Mouse (Mus musculus) cortical plate, adult 2 months (tissue): ENCODE results near the gene Pcmt1. TPM values are rescaled to one million over a fixed set of nuclear protein-coding genes. Genes with fewer than 3 reads are reported as not detected.
A peak's percentile ranks its signal among the peaks of the same experiment; 100 is the strongest.

Experiments used
- H3K27ac ChIP-seq: fragments of 200-500 bp; 2 replicates; pipeline ENCODE4 v1.5.1; 2012; ENCODE audit warnings: low read length, control low read depth, inconsistent platforms; ENCODE audit not compliant: insufficient read depth
- H3K4me1 ChIP-seq: fragments of 200-500 bp; 2 replicates; pipeline ENCODE4 v1.6.1; 2011; ENCODE audit warnings: low read length; ENCODE audit not compliant: control insufficient read depth, insufficient read depth
- H3K4me3 ChIP-seq: fragments of 200-500 bp; 2 replicates; pipeline ENCODE4 v1.5.1; 2011; ENCODE audit warnings: mild to moderate bottlenecking, low read length, control low read depth; ENCODE audit not compliant: insufficient read depth
- CTCF ChIP-seq: fragments of 200-500 bp; IDR thresholded peaks from 2 replicates; pipeline ENCODE4 v1.5.1; 2011; ENCODE audit warnings: mild to moderate bottlenecking, control low read depth, low read length; ENCODE audit not compliant: insufficient read depth; ENCODE audit errors: extremely low read depth
- POLR2A ChIP-seq: fragments of 200-500 bp; IDR thresholded peaks from 2 replicates; pipeline ENCODE4 v1.6.1; 2011; ENCODE audit warnings: mild to moderate bottlenecking, low read length, control low read depth; ENCODE audit not compliant: insufficient read depth; ENCODE audit errors: extremely low read depth
- polyA plus RNA-seq: library from polyadenylated mRNA; depleted of rRNA; stranded (reverse); fragments of >200 nt; gene quantifications from 2 replicates; pipeline ENCODE4 v1.2.3, GENCODE M21; 2012; rRNA removed

Pcmt1 gene
- polyA plus RNA-seq, 1 experiment, result 158 TPM

GRCm38 (mm10) chr10:7590234-7590689 is 90.7 kb downstream of the Pcmt1 start:
- TF ChIP-seq CTCF, result no peak
- no peak for TF ChIP-seq POLR2A
- peaks cover 1% of the 10 kb centered on the region for H3K4me1 ChIP-seq
- 0 out of 2 replicates have a peak overlapping the region, but pooled peaks have one; percentile 46 for H3K27ac ChIP-seq
- H3K4me3 ChIP-seq, result peak overlapping the region; percentile 57

GRCm38 (mm10) chr10:7589592-7590233 is 91.2 kb downstream of the Pcmt1 start, which contains the start of gene Lrp11:
Lrp11 (plus strand) TSS chr10:7589800.
- TF ChIP-seq POLR2A (peak; percentile 84), CTCF (no peak)
- Histone ChIP-seq H3K4me3 (peak within 1 kb of the TSS; percentile 57), H3K27ac (0 out of 2 replicates have a peak within 1 kb of the TSS, but pooled peaks have one; percentile 46), H3K4me1 (peaks cover 1% of the 10 kb centered on the region)

GRCm38 (mm10) chr10:7586771-7587170 is 94.2 kb downstream of the Pcmt1 start:
- Histone ChIP-seq H3K4me3 (no peak overlapping the region), H3K4me1 (no peaks in the 10 kb centered on the region; the same call in 1 of the 2 replicates), H3K27ac (no peak overlapping the region)
- no peak for TF ChIP-seq CTCF
- TF ChIP-seq POLR2A, result no peak

GRCm38 (mm10) chr10:7582891-7583557 is 97.9 kb downstream of the Pcmt1 start:
- Histone ChIP-seq H3K27ac (no peak overlapping the region), H3K4me3 (no peak overlapping the region), H3K4me1 (no peaks in the 10 kb centered on the region; the same call in 1 of the 2 replicates)
- TF ChIP-seq CTCF (no peak), POLR2A (no peak)

GRCm38 (mm10) chr10:7582157-7582890 is 98.6 kb downstream of the Pcmt1 start:
- Histone ChIP-seq H3K4me1 (no peaks in the 10 kb centered on the region; the same call in 1 of the 2 replicates), H3K4me3 (no peak overlapping the region), H3K27ac (no peak overlapping the region)
- TF ChIP-seq POLR2A, result no peak
- TF ChIP-seq CTCF, result no peak

GRCm38 (mm10) chr10:7581401-7581800 is 99.5 kb downstream of the Pcmt1 start:
- H3K27ac ChIP-seq, result no peak overlapping the region
- TF ChIP-seq POLR2A, result no peak
- TF ChIP-seq CTCF, result no peak
- H3K4me3 ChIP-seq, result no peak overlapping the region
- no peaks in the 10 kb centered on the region; the same call in 1 of the 2 replicates for H3K4me1 ChIP-seq

Other genes with a start within 250 kb of the Pcmt1 start
- gene Ulbp1, start 207.5 kb downstream of the Pcmt1 start, polyA plus RNA-seq, result 0.11 and 0.15 TPM in 2 replicates
- gene Lrp11, start 91.3 kb downstream of the Pcmt1 start, polyA plus RNA-seq, result 132 and 134 TPM in 2 replicates
- gene Nup43, start 13.6 kb downstream of the Pcmt1 start, polyA plus RNA-seq, result 4.9 and 7.6 TPM in 2 replicates
- gene Lats1, start 78 bp upstream of the Pcmt1 start, polyA plus RNA-seq, result 16.1 and 17.1 TPM in 2 replicates
- gene Katna1, start 44.9 kb upstream of the Pcmt1 start, polyA plus RNA-seq, result 10.4 and 12.1 TPM in 2 replicates
- gene Ginm1, start 111.7 kb upstream of the Pcmt1 start, polyA plus RNA-seq, result 29.3 and 32.4 TPM in 2 replicates
- gene Ppil4, start 111.8 kb upstream of the Pcmt1 start, polyA plus RNA-seq, result 20.0 and 21.8 TPM in 2 replicates
- gene Zc3h12d, start 151.3 kb upstream of the Pcmt1 start, polyA plus RNA-seq, result 0.02 and 0.08 TPM in 2 replicates